Mouse (Mus musculus) heart, embryonic 11.5 days (tissue): ENCODE data around the gene Fam151b. TPM values are rescaled to one million over a fixed set of nuclear protein-coding genes. Genes with fewer than 3 reads are reported as not detected.

Source experiments
- ATAC-seq: fragments of 200-750 bp; cut with Nextera tagmentation; replicated peaks from 2 replicates; pipeline ENCODE4 v1.8.0; 2017; ENCODE audit warnings: moderate library complexity; ENCODE audit not compliant: insufficient number of reproducible peaks, low FRiP score, low TSS enrichment
- H3K27ac ChIP-seq: fragments of 300-500 bp; sonication (generic); 2 replicates; pipeline ENCODE4 v1.5.1; 2014; ENCODE audit warnings: mild to moderate bottlenecking, low read depth, low read length
- H3K27me3 ChIP-seq: fragments of 300-500 bp; sonication (generic); 2 replicates; pipeline ENCODE4 v1.6.1; 2014; ENCODE audit warnings: mild to moderate bottlenecking, low read length, mixed read lengths; ENCODE audit not compliant: control insufficient read depth, insufficient read depth
- H3K36me3 ChIP-seq: fragments of 300-500 bp; sonication (generic); 2 replicates; pipeline ENCODE4 v1.6.1; 2014; ENCODE audit warnings: mild to moderate bottlenecking, low read length, moderate library complexity, mixed read lengths; ENCODE audit not compliant: control insufficient read depth, insufficient read depth
- H3K4me1 ChIP-seq: fragments of 300-500 bp; sonication (generic); 2 replicates; pipeline ENCODE4 v1.6.1; 2014; ENCODE audit warnings: low read length; ENCODE audit not compliant: control insufficient read depth, insufficient read depth
- H3K4me2 ChIP-seq: fragments of 300-500 bp; sonication (generic); 2 replicates; pipeline ENCODE4 v1.6.1; 2014; ENCODE audit warnings: mild to moderate bottlenecking, moderate library complexity
- H3K4me3 ChIP-seq: fragments of 300-500 bp; sonication (generic); 2 replicates; pipeline ENCODE4 v1.5.1; 2014; ENCODE audit warnings: low read depth, low read length
- H3K9ac ChIP-seq: fragments of 300-500 bp; sonication (generic); 2 replicates; pipeline ENCODE4 v1.6.1; 2014; ENCODE audit warnings: mild to moderate bottlenecking, low read depth, low read length, moderate library complexity
- H3K9me3 ChIP-seq: fragments of 300-500 bp; sonication (generic); replicated peaks from 2 replicates; pipeline ENCODE4 v1.6.1; 2016; ENCODE audit warnings: low read length; ENCODE audit not compliant: control insufficient read depth
- WGBS: fragments of 180-500 bp; shearing (Covaris S2); extraction: QIAGEN DNeasy Blood & Tissue Kit; methylation state at CpG from one replicate; pipeline ENCODE4 v1.1.7; 2014; ENCODE audit not compliant: insufficient replicate concordance; 5-methylcytosine and 5-hydroxymethylcytosine counted together
- polyA plus RNA-seq: library from polyadenylated mRNA; unstranded; fragments of >200 nt; fragmentation: Nextera tagmentation; extraction: Ambion mirVana; gene quantifications from 2 replicates; pipeline ENCODE4 v1.2.1, GENCODE M21; 2014

The Fam151b gene
- 0.32 TPM in 1 of 2 replicates, not detected in the other for polyA plus RNA-seq

- Histone ChIP-seq H3K27ac (peak within 1 kb of the TSS; percentile 43; the same call in 1 of the 2 replicates), H3K4me3 (peak within 1 kb of the TSS; percentile 45), H3K4me1 (no peaks in the 10 kb centered on the region), H3K27me3 (no peaks in the 10 kb centered on the region), H3K9me3 (no peaks in the 10 kb centered on the region), H3K9ac (peak within 1 kb of the TSS; percentile 68), H3K4me2 (peak within 1 kb of the TSS; percentile 78), H3K36me3 (no peaks in the 10 kb centered on the region)
- ATAC-seq = peak; percentile 99
- WGBS = 9% methylated on average over 19 of the region's 19 CpGs
Measured at GRCm38 (mm10) chr13:92483852-92484463, at the start of gene Fam151b. Gene Fam151b, minus strand, starts transcription at chr13:92484015.

- H3K4me2 ChIP-seq = no peak overlapping the region
- WGBS = 89% methylated on average over 2 of the region's 2 CpGs
Measured at GRCm38 (mm10) chr13:92532216-92532615, 48.4 kb upstream of the Fam151b start.

GRCm38 (mm10) chr13:92531237-92531636 is 47.4 kb upstream of the Fam151b start:
- 6% methylated on average over 15 of the region's 15 CpGs for WGBS
- H3K4me3 ChIP-seq = peak overlapping the region; percentile 73
- H3K9me3 ChIP-seq = no peaks in the 10 kb centered on the region
- H3K27ac ChIP-seq = peak overlapping the region; percentile 93
- H3K27me3 ChIP-seq = no peaks in the 10 kb centered on the region
- no peak for ATAC-seq
- no peaks in the 10 kb centered on the region for H3K36me3 ChIP-seq
- peaks cover 6% of the 10 kb centered on the region; the same call in 1 of the 2 replicates for H3K4me1 ChIP-seq
- H3K9ac ChIP-seq = peak overlapping the region; percentile 90
- H3K4me2 ChIP-seq = peak overlapping the region; percentile 82

More at GRCm38 (mm10) chr13:92532216-92532615, 48.4 kb upstream of the Fam151b start:
- Histone ChIP-seq H3K27ac (no peak overlapping the region), H3K4me1 (peaks cover 6% of the 10 kb centered on the region; the same call in 1 of the 2 replicates), H3K4me3 (no peak overlapping the region), H3K9ac (no peak overlapping the region), H3K27me3 (no peaks in the 10 kb centered on the region), H3K9me3 (no peaks in the 10 kb centered on the region), H3K36me3 (no peaks in the 10 kb centered on the region)
- no peak for ATAC-seq

GRCm38 (mm10) chr13:92530721-92531211 is 47.0 kb upstream of the Fam151b start, which contains the start of gene Zfyve16:
Gene Zfyve16, minus strand, starts transcription at chr13:92530868.
- no peaks in the 10 kb centered on the region for H3K27me3 ChIP-seq
- 0% methylated on average over 46 of the region's 46 CpGs for WGBS
- H3K4me2 ChIP-seq = peak within 1 kb of the TSS; percentile 82
- peak within 1 kb of the TSS; percentile 93 for H3K27ac ChIP-seq
- H3K36me3 ChIP-seq = no peaks in the 10 kb centered on the region
- peak within 1 kb of the TSS; percentile 73 for H3K4me3 ChIP-seq
- peaks cover 6% of the 10 kb centered on the region; the same call in 1 of the 2 replicates for H3K4me1 ChIP-seq
- peak within 1 kb of the TSS; percentile 90 for H3K9ac ChIP-seq
- H3K9me3 ChIP-seq = no peaks in the 10 kb centered on the region
- peak; percentile 96 for ATAC-seq

GRCm38 (mm10) chr13:92529828-92530720 is 46.3 kb upstream of the Fam151b start:
- Histone ChIP-seq H3K4me2 (peak overlapping the region; percentile 82), H3K4me3 (peak overlapping the region; percentile 73), H3K9ac (peak overlapping the region; percentile 90), H3K9me3 (no peaks in the 10 kb centered on the region), H3K36me3 (no peaks in the 10 kb centered on the region), H3K27me3 (no peaks in the 10 kb centered on the region), H3K27ac (peak overlapping the region; percentile 93), H3K4me1 (peaks cover 6% of the 10 kb centered on the region; the same call in 1 of the 2 replicates)
- ATAC-seq = peak; percentile 91
- 4% methylated on average over 46 of the region's 47 CpGs for WGBS

- Histone ChIP-seq H3K27me3 (no peaks in the 10 kb centered on the region), H3K36me3 (peaks cover 4% of the 10 kb centered on the region; the same call in 1 of the 2 replicates), H3K4me1 (no peaks in the 10 kb centered on the region), H3K4me2 (no peak overlapping the region), H3K9me3 (no peaks in the 10 kb centered on the region), H3K27ac (no peak overlapping the region), H3K4me3 (no peak overlapping the region), H3K9ac (no peak overlapping the region)
- 68% methylated on average over 5 of the region's 5 CpGs for WGBS
- ATAC-seq = no peak
Measured at GRCm38 (mm10) chr13:92523178-92523813, 39.5 kb upstream of the Fam151b start.

- Histone ChIP-seq H3K4me2 (no peak overlapping the region), H3K4me3 (no peak overlapping the region), H3K27me3 (no peaks in the 10 kb centered on the region), H3K36me3 (no peaks in the 10 kb centered on the region), H3K9ac (no peak overlapping the region), H3K9me3 (no peaks in the 10 kb centered on the region), H3K4me1 (no peaks in the 10 kb centered on the region), H3K27ac (no peak overlapping the region)
- WGBS = 81% methylated on average over 12 of the region's 12 CpGs
- ATAC-seq = no peak
Measured at GRCm38 (mm10) chr13:92504871-92505270, 21.1 kb upstream of the Fam151b start.

- ATAC-seq = no peak
- Histone ChIP-seq H3K4me1 (no peaks in the 10 kb centered on the region), H3K27ac (no peak overlapping the region), H3K36me3 (peaks cover 3% of the 10 kb centered on the region; the same call in 1 of the 2 replicates), H3K27me3 (no peaks in the 10 kb centered on the region), H3K9ac (no peak overlapping the region), H3K9me3 (no peaks in the 10 kb centered on the region), H3K4me2 (no peak overlapping the region), H3K4me3 (no peak overlapping the region)
- 81% methylated on average over 1 of the region's 1 CpGs for WGBS
Measured at GRCm38 (mm10) chr13:92491923-92492322, 8.1 kb upstream of the Fam151b start.
